Mouse (Mus musculus): ENCODE data around the gene Tmem235. TPM values are rescaled to one million over a fixed set of nuclear protein-coding genes. Genes with fewer than 3 reads are reported as not detected.

The Tmem235 gene
- polyA plus RNA-seq, 1 experiment = not detected

- TF ChIP-seq POLR2A (IDR thresholded peaks at IDR 0.05; ENCODE audit: borderline replicate concordance, control insufficient read depth, low read depth, low read length) (no peak), CTCF (IDR thresholded peaks at IDR 0.05; ENCODE audit: control insufficient read depth, insufficient read depth, low read length) (peak; percentile 33; the same call in 1 of the 2 replicates)
- no peak overlapping the region for H3K27ac ChIP-seq (ENCODE audit: control insufficient read depth, insufficient read depth, low read depth, low read length, poor library complexity)
- no peak overlapping the region for H3K4me3 ChIP-seq (replicated peaks; ENCODE audit: control insufficient read depth, low read depth, low read length)
- peaks cover 4% of the 10 kb centered on the region for H3K4me1 ChIP-seq (ENCODE audit: control insufficient read depth, insufficient read depth, low read length)
- WGBS = 57% methylated on average over 4 of the region's 4 CpGs
These were observed 13.9 kb downstream of the Tmem235 start for GRCm38 (mm10) chr11:117874419-117874818.

- TF ChIP-seq CTCF (IDR thresholded peaks at IDR 0.05; ENCODE audit: control insufficient read depth, insufficient read depth, low read length) (no peak), POLR2A (IDR thresholded peaks at IDR 0.05; ENCODE audit: borderline replicate concordance, control insufficient read depth, low read depth, low read length) (no peak)
- Histone ChIP-seq H3K27ac (ENCODE audit: control insufficient read depth, insufficient read depth, low read depth, low read length, poor library complexity) (no peak overlapping the region), H3K4me1 (ENCODE audit: control insufficient read depth, insufficient read depth, low read length) (peaks cover 9% of the 10 kb centered on the region), H3K4me3 (replicated peaks; ENCODE audit: control insufficient read depth, low read depth, low read length) (no peak overlapping the region)
- WGBS = 78% methylated on average over 6 of the region's 6 CpGs
These were observed 15.1 kb downstream of the Tmem235 start for GRCm38 (mm10) chr11:117875681-117876080.

- H3K27ac ChIP-seq (ENCODE audit: control insufficient read depth, insufficient read depth, low read depth, low read length, poor library complexity) = peak overlapping the region; percentile 54; the same call in 1 of the 2 replicates
- no peak overlapping the region for H3K4me3 ChIP-seq (replicated peaks; ENCODE audit: control insufficient read depth, low read depth, low read length)
- H3K4me1 ChIP-seq (ENCODE audit: control insufficient read depth, insufficient read depth, low read length) = peaks cover 11% of the 10 kb centered on the region
- peak; percentile 25; the same call in 1 of the 2 replicates for TF ChIP-seq POLR2A (IDR thresholded peaks at IDR 0.05; ENCODE audit: borderline replicate concordance, control insufficient read depth, low read depth, low read length)
- TF ChIP-seq CTCF (IDR thresholded peaks at IDR 0.05; ENCODE audit: control insufficient read depth, insufficient read depth, low read length) = no peak
- 6% methylated on average over 13 of the region's 13 CpGs for WGBS
These were observed 17.6 kb downstream of the Tmem235 start for GRCm38 (mm10) chr11:117877917-117878745.

- H3K4me1 ChIP-seq (ENCODE audit: control insufficient read depth, insufficient read depth, low read length) = peaks cover 11% of the 10 kb centered on the region
- WGBS = 3% methylated on average over 8 of the region's 8 CpGs
- peak overlapping the region; percentile 2; the same call in 1 of the 2 replicates for H3K27ac ChIP-seq (ENCODE audit: control insufficient read depth, insufficient read depth, low read depth, low read length, poor library complexity)
- no peak for TF ChIP-seq CTCF (IDR thresholded peaks at IDR 0.05; ENCODE audit: control insufficient read depth, insufficient read depth, low read length)
- no peak for TF ChIP-seq POLR2A (IDR thresholded peaks at IDR 0.05; ENCODE audit: borderline replicate concordance, control insufficient read depth, low read depth, low read length)
- H3K4me3 ChIP-seq (replicated peaks; ENCODE audit: control insufficient read depth, low read depth, low read length) = no peak overlapping the region
These were observed 18.3 kb downstream of the Tmem235 start for GRCm38 (mm10) chr11:117878892-117879291.

GRCm38 (mm10) chr11:117879676-117880075, 19.1 kb downstream of the Tmem235 start:
- Histone ChIP-seq H3K27ac (ENCODE audit: control insufficient read depth, insufficient read depth, low read depth, low read length, poor library complexity) (no peak overlapping the region), H3K4me1 (ENCODE audit: control insufficient read depth, insufficient read depth, low read length) (peaks cover 11% of the 10 kb centered on the region), H3K4me3 (replicated peaks; ENCODE audit: control insufficient read depth, low read depth, low read length) (no peak overlapping the region)
- WGBS = 70% methylated on average over 6 of the region's 6 CpGs
- TF ChIP-seq POLR2A (IDR thresholded peaks at IDR 0.05; ENCODE audit: borderline replicate concordance, control insufficient read depth, low read depth, low read length) (no peak), CTCF (IDR thresholded peaks at IDR 0.05; ENCODE audit: control insufficient read depth, insufficient read depth, low read length) (no peak)

GRCm38 (mm10) chr11:117880336-117880976, 19.9 kb downstream of the Tmem235 start:
- Histone ChIP-seq H3K27ac (ENCODE audit: control insufficient read depth, insufficient read depth, low read depth, low read length, poor library complexity) (peak overlapping the region; percentile 4; the same call in 1 of the 2 replicates), H3K4me1 (ENCODE audit: control insufficient read depth, insufficient read depth, low read length) (peaks cover 11% of the 10 kb centered on the region), H3K4me3 (replicated peaks; ENCODE audit: control insufficient read depth, low read depth, low read length) (no peak overlapping the region)
- no peak for TF ChIP-seq POLR2A (IDR thresholded peaks at IDR 0.05; ENCODE audit: borderline replicate concordance, control insufficient read depth, low read depth, low read length)
- 79% methylated on average over 9 of the region's 9 CpGs for WGBS

- WGBS = 75% methylated on average over 6 of the region's 6 CpGs
- peaks cover 11% of the 10 kb centered on the region for H3K4me1 ChIP-seq (ENCODE audit: control insufficient read depth, insufficient read depth, low read length)
- TF ChIP-seq CTCF (IDR thresholded peaks at IDR 0.05; ENCODE audit: control insufficient read depth, insufficient read depth, low read length) (no peak), POLR2A (IDR thresholded peaks at IDR 0.05; ENCODE audit: borderline replicate concordance, control insufficient read depth, low read depth, low read length) (no peak)
- no peak overlapping the region for H3K4me3 ChIP-seq (replicated peaks; ENCODE audit: control insufficient read depth, low read depth, low read length)
- H3K27ac ChIP-seq (ENCODE audit: control insufficient read depth, insufficient read depth, low read depth, low read length, poor library complexity) = peak overlapping the region; percentile 4; the same call in 1 of the 2 replicates
These were observed 20.4 kb downstream of the Tmem235 start for GRCm38 (mm10) chr11:117880977-117881358.

GRCm38 (mm10) chr11:117881787-117882186, 21.2 kb downstream of the Tmem235 start:
- Histone ChIP-seq H3K4me1 (ENCODE audit: control insufficient read depth, insufficient read depth, low read length) (peaks cover 11% of the 10 kb centered on the region), H3K27ac (ENCODE audit: control insufficient read depth, insufficient read depth, low read depth, low read length, poor library complexity) (no peak overlapping the region), H3K4me3 (replicated peaks; ENCODE audit: control insufficient read depth, low read depth, low read length) (no peak overlapping the region)
- no peak for TF ChIP-seq POLR2A (IDR thresholded peaks at IDR 0.05; ENCODE audit: borderline replicate concordance, control insufficient read depth, low read depth, low read length)
- TF ChIP-seq CTCF (IDR thresholded peaks at IDR 0.05; ENCODE audit: control insufficient read depth, insufficient read depth, low read length) = no peak
- 2% methylated on average over 8 of the region's 8 CpGs for WGBS
